Mouse (Mus musculus) erythroblast, embryonic 14.5 days (primary cell): Measurements from ENCODE around the gene Aldh1a1. TPM values are rescaled to one million over a fixed set of nuclear protein-coding genes. Genes with fewer than 3 reads are reported as not detected.

ENCODE experiments used
- H3K27me3 ChIP-seq: 2 replicates; pipeline ENCODE4 v1.6.1; 2012; ENCODE audit warnings: inconsistent platforms; ENCODE audit not compliant: control insufficient read depth
- H3K36me3 ChIP-seq: 2 replicates; pipeline ENCODE4 v1.6.1; 2012; ENCODE audit warnings: mild to moderate bottlenecking, inconsistent platforms; ENCODE audit not compliant: control insufficient read depth
- H3K4me1 ChIP-seq: 2 replicates; pipeline ENCODE4 v1.6.1; 2012; ENCODE audit warnings: inconsistent platforms; ENCODE audit not compliant: control insufficient read depth
- H3K4me3 ChIP-seq: replicated peaks from 2 replicates; pipeline ENCODE3; 2012; ENCODE audit warnings: moderate library complexity, mild to moderate bottlenecking, inconsistent platforms
- H3K9me3 ChIP-seq: 2 replicates; pipeline ENCODE4 v1.6.1; 2012; ENCODE audit warnings: low read length, inconsistent platforms, mixed read lengths; ENCODE audit not compliant: control insufficient read depth
- GATA1 ChIP-seq: IDR thresholded peaks from 2 replicates; pipeline ENCODE4 v1.6.1; 2012; ENCODE audit warnings: low read length, inconsistent platforms, mixed read lengths
- TAL1 ChIP-seq: IDR thresholded peaks from 3 replicates; pipeline ENCODE4 v1.6.1; 2012; ENCODE audit warnings: low read length, inconsistent platforms, mixed read lengths
- polyA plus RNA-seq: library from polyadenylated mRNA; stranded (reverse); fragments of >175 nt; gene quantifications from 2 replicates; pipeline ENCODE4 v1.2.3, GENCODE M21; 2012

The Aldh1a1 gene
- polyA plus RNA-seq, 1 experiment: not detected

GRCm38 (mm10) chr19:20543816-20544215 is 51.3 kb downstream of the Aldh1a1 start:
- Histone ChIP-seq H3K4me3 (no peak overlapping the region), H3K9me3 (no peaks in the 10 kb centered on the region), H3K4me1 (no peaks in the 10 kb centered on the region), H3K36me3 (no peaks in the 10 kb centered on the region), H3K27me3 (no peaks in the 10 kb centered on the region)
- no peak for TF ChIP-seq GATA1
- TF ChIP-seq TAL1: no peak

GRCm38 (mm10) chr19:20544941-20545340 is 52.4 kb downstream of the Aldh1a1 start:
- Histone ChIP-seq H3K9me3 (no peaks in the 10 kb centered on the region), H3K36me3 (no peaks in the 10 kb centered on the region), H3K4me1 (no peaks in the 10 kb centered on the region), H3K27me3 (no peaks in the 10 kb centered on the region), H3K4me3 (no peak overlapping the region)
- TF ChIP-seq TAL1 (no peak), GATA1 (no peak)

GRCm38 (mm10) chr19:20547025-20547424 is 54.5 kb downstream of the Aldh1a1 start:
- no peak overlapping the region for H3K4me3 ChIP-seq
- H3K9me3 ChIP-seq: no peaks in the 10 kb centered on the region
- no peaks in the 10 kb centered on the region for H3K4me1 ChIP-seq
- no peaks in the 10 kb centered on the region for H3K36me3 ChIP-seq
- H3K27me3 ChIP-seq: no peaks in the 10 kb centered on the region
- TF ChIP-seq TAL1 (no peak), GATA1 (no peak)

GRCm38 (mm10) chr19:20549409-20549808 is 56.9 kb downstream of the Aldh1a1 start:
- Histone ChIP-seq H3K4me1 (no peaks in the 10 kb centered on the region), H3K9me3 (no peaks in the 10 kb centered on the region), H3K27me3 (no peaks in the 10 kb centered on the region), H3K36me3 (no peaks in the 10 kb centered on the region), H3K4me3 (no peak overlapping the region)
- TF ChIP-seq GATA1 (no peak), TAL1 (no peak)

- TF ChIP-seq TAL1: no peak
- TF ChIP-seq GATA1: no peak
- Histone ChIP-seq H3K9me3 (no peaks in the 10 kb centered on the region), H3K4me3 (no peak overlapping the region), H3K36me3 (no peaks in the 10 kb centered on the region), H3K27me3 (no peaks in the 10 kb centered on the region), H3K4me1 (peaks cover 10% of the 10 kb centered on the region)
These were observed 62.9 kb downstream of the Aldh1a1 start for GRCm38 (mm10) chr19:20555365-20555764.

- no peaks in the 10 kb centered on the region for H3K27me3 ChIP-seq
- TF ChIP-seq GATA1 (no peak), TAL1 (no peak)
- peaks cover 10% of the 10 kb centered on the region for H3K4me1 ChIP-seq
- H3K9me3 ChIP-seq: no peaks in the 10 kb centered on the region
- no peaks in the 10 kb centered on the region for H3K36me3 ChIP-seq
- H3K4me3 ChIP-seq: no peak overlapping the region
These were observed 64.7 kb downstream of the Aldh1a1 start for GRCm38 (mm10) chr19:20557211-20557610.

GRCm38 (mm10) chr19:20558069-20558468 is 65.6 kb downstream of the Aldh1a1 start:
- no peak for TF ChIP-seq GATA1
- TF ChIP-seq TAL1: no peak
- H3K27me3 ChIP-seq: no peaks in the 10 kb centered on the region
- H3K4me1 ChIP-seq: peaks cover 10% of the 10 kb centered on the region
- H3K4me3 ChIP-seq: no peak overlapping the region
- no peaks in the 10 kb centered on the region for H3K9me3 ChIP-seq
- no peaks in the 10 kb centered on the region for H3K36me3 ChIP-seq

- H3K9me3 ChIP-seq: no peaks in the 10 kb centered on the region
- TF ChIP-seq GATA1 (no peak), TAL1 (no peak)
- no peaks in the 10 kb centered on the region for H3K27me3 ChIP-seq
- H3K4me3 ChIP-seq: no peak overlapping the region
- no peaks in the 10 kb centered on the region for H3K36me3 ChIP-seq
- H3K4me1 ChIP-seq: peaks cover 10% of the 10 kb centered on the region
These were observed 66.0 kb downstream of the Aldh1a1 start for GRCm38 (mm10) chr19:20558544-20558943.

- TF ChIP-seq TAL1: no peak
- TF ChIP-seq GATA1: no peak
- Histone ChIP-seq H3K4me3 (no peak overlapping the region), H3K4me1 (peaks cover 10% of the 10 kb centered on the region), H3K27me3 (no peaks in the 10 kb centered on the region), H3K36me3 (no peaks in the 10 kb centered on the region), H3K9me3 (no peaks in the 10 kb centered on the region)
These were observed 66.4 kb downstream of the Aldh1a1 start for GRCm38 (mm10) chr19:20558952-20559351.

- TF ChIP-seq TAL1: no peak
- no peak for TF ChIP-seq GATA1
- peaks cover 10% of the 10 kb centered on the region for H3K4me1 ChIP-seq
- H3K9me3 ChIP-seq: no peaks in the 10 kb centered on the region
- H3K27me3 ChIP-seq: no peaks in the 10 kb centered on the region
- no peaks in the 10 kb centered on the region for H3K36me3 ChIP-seq
- H3K4me3 ChIP-seq: no peak overlapping the region
These were observed 67.4 kb downstream of the Aldh1a1 start for GRCm38 (mm10) chr19:20559952-20560351.
